Comparison of ENCODE assay signal across 8 mouse cellular contexts in the genomic region with DNA sequence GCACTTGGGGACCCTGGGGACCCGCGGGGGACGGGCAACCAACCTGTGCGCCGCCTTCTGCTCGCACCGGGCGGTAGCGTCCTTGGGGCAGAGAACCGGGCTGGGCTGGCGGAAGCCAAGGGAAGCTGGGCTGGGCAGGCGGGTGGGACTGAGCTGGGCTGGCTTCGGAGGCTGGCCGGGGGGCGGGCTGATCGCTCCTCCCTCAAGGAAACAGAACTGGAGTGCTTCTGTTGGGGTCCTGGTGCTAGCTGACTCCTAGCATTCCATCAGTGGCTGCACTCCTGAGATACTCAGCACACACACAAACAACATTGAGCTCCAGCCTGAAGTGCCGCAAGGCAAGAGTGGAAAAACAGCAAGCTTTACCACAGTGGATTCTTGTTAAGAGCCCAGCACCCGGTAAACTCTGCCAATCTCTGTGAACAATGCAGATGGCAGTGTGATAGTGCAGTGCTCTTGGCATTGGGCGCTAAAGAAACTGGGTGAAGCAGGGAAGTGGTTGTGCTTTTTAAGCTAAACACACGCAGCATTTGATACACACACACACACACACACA. TPM values are rescaled to one million over a fixed set of nuclear protein-coding genes. Genes with fewer than 3 reads are reported as not detected.
DNase-seq lines count a peak whose midpoint lies in the region; ATAC-seq and TF ChIP-seq lines count a peak whose summit lies in the region.

A gene (minus strand): TSS at position 292 of the 556 bp plus-strand sequence.

- TF ChIP-seq POLR2A in kidney, adult 2 months (IDR thresholded peaks at IDR 0.05; ENCODE audit: low read depth, low read length) = no peak

- H3K27me3 ChIP-seq in E14TG2a.4 (ENCODE audit: insufficient read depth, low read length) = peaks cover 28% of the 10 kb centered on the region
- H3K27me3 ChIP-seq in kidney, adult 2 months (replicated peaks; ENCODE audit: control insufficient read depth, insufficient read depth, low read length) = no peaks in the 10 kb centered on the region
- no peaks in the 10 kb centered on the region for H3K27me3 ChIP-seq in lung, embryonic 14.5 days (ENCODE audit: insufficient read depth, low read length)

- no peaks in the 10 kb centered on the region for H3K9me3 ChIP-seq in E14TG2a.4 (ENCODE audit: low read length)
- H3K9me3 ChIP-seq in lung, embryonic 14.5 days (ENCODE audit: low read depth, low read length) = no peaks in the 10 kb centered on the region

- peak; percentile 79 for ATAC-seq in lung, embryonic 14.5 days (ENCODE audit: insufficient read depth)

- WGBS in kidney, adult 2 months = 11% methylated on average over 19 of the region's 20 CpGs
- WGBS in lung, embryonic 14.5 days = 11% methylated on average over 20 of the region's 20 CpGs

- DNase-seq in adrenal gland, postnatal 36 days = peak; percentile 73 to 80
- DNase-seq in heart, adult 9 months (ENCODE audit: low spot score in 2 of 2) = peak; percentile 49 to 64
- peak; percentile 66 for DNase-seq in kidney, adult 2 months
- peak; percentile 64 for DNase-seq in lung, embryonic 14.5 days
- peak; percentile 78 for DNase-seq in ovary, postnatal 36 days (ENCODE audit: low spot score)
- DNase-seq in cerebellum, postnatal 36 days = no peak
- no peak for DNase-seq in layer of hippocampus, adult 9-11 months

- no peaks in the 10 kb centered on the region for H3K36me3 ChIP-seq in E14TG2a.4 (ENCODE audit: insufficient read depth, low read length)
- no peaks in the 10 kb centered on the region for H3K36me3 ChIP-seq in kidney, adult 2 months (ENCODE audit: control insufficient read depth, insufficient read depth, low read length)
- no peaks in the 10 kb centered on the region for H3K36me3 ChIP-seq in lung, embryonic 14.5 days (ENCODE audit: insufficient read depth)

- H3K9ac ChIP-seq in lung, embryonic 14.5 days = peak within 1 kb of the TSS; percentile 40

- H3K4me2 ChIP-seq in lung, embryonic 14.5 days = peak within 1 kb of the TSS; percentile 59

- TF ChIP-seq CTCF in E14TG2a.4 (conservative IDR thresholded peaks at IDR 0.05; ENCODE audit: low read length) = no peak
- no peak for TF ChIP-seq CTCF in kidney, adult 2 months (conservative IDR thresholded peaks at IDR 0.05; ENCODE audit: insufficient read depth, insufficient read length, low read depth, low read length)
- TF ChIP-seq CTCF in lung, embryonic 14.5 days (IDR thresholded peaks at IDR 0.05; ENCODE audit: low read depth) = no peak

- H3K4me3 ChIP-seq in E14TG2a.4 (replicated peaks; ENCODE audit: low read length) = peak within 1 kb of the TSS; percentile 62
- H3K4me3 ChIP-seq in kidney, adult 2 months (ENCODE audit: insufficient read depth, low read depth, low read length) = peak within 1 kb of the TSS; percentile 32
- peak within 1 kb of the TSS; percentile 19 for H3K4me3 ChIP-seq in lung, embryonic 14.5 days (ENCODE audit: low read depth, low read length)

- H3K27ac ChIP-seq in kidney, adult 2 months (ENCODE audit: insufficient read depth, low read depth, low read length) = peak within 1 kb of the TSS; percentile 26; the same call in 1 of the 2 replicates
- H3K27ac ChIP-seq in lung, embryonic 14.5 days (ENCODE audit: low read depth) = no peak within 1 kb of the TSS

- peaks cover 52% of the 10 kb centered on the region for H3K4me1 ChIP-seq in E14TG2a.4 (replicated peaks; ENCODE audit: low read depth, low read length)
- H3K4me1 ChIP-seq in kidney, adult 2 months (ENCODE audit: control insufficient read depth, insufficient read depth, low read length) = no peaks in the 10 kb centered on the region
- peaks cover 3% of the 10 kb centered on the region; the same call in 1 of the 2 replicates for H3K4me1 ChIP-seq in lung, embryonic 14.5 days (ENCODE audit: insufficient read depth)

RNA-seq across cellular contexts. Expression of the gene that starts here (rescaled TPM):
- total RNA-seq in adrenal gland, postnatal 36 days (2021) = 1 to 10 TPM; 1.3 to 2.2 TPM
- polyA plus RNA-seq in kidney, adult 2 months (2012; rRNA removed) = 4.3 and 9.3 TPM in 2 replicates
- polyA plus RNA-seq in lung, embryonic 14.5 days (2014; fragmentation: Nextera tagmentation; extraction: Ambion mirVana) = 0.79 and 1.4 TPM in 2 replicates

Comparison
In these comparisons a context has a peak if more than half of its experiments do, and no peak if none do; other contexts are left out.
1. DNase-seq: peak in adrenal gland, postnatal 36 days (2 of 2), heart, adult 9 months (2 of 2), kidney, adult 2 months (single experiment), lung, embryonic 14.5 days (single experiment) and ovary, postnatal 36 days (single experiment); none in cerebellum, postnatal 36 days (0 of 2) and layer of hippocampus, adult 9-11 months (single experiment).
2. Peak in every context shown above with its lines, with median percentiles within 50 percentile points of each other: H3K4me3 ChIP-seq.